ENCODE assay signal across 9 mouse cellular contexts in the genomic region with DNA sequence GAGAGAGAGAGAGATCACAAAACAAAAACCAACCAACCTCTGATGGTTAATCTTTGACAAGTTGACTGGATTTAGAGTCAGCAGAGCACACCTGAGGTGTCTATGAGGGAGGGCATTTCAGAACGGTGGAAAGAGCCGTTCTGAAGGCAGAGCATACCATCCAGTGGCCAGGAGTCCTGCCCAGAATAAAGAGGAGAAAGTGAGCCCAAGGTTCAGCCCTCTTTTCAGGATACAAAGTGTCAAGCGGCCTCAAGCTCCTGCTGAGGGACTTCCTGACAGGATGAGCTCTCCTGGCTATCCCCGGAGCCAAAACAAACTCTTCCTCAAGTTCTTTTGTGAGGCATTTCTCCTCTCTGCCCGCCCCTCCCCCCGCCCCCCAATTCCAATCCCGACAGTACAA. TPM values are rescaled to one million over a fixed set of nuclear protein-coding genes. Genes with fewer than 3 reads are reported as not detected.
DNase-seq lines count a peak whose midpoint lies in the region; ATAC-seq and TF ChIP-seq lines count a peak whose summit lies in the region.
"Had no signal": no experiment of that assay in that cellular context is flagged by ENCODE, and none has a peak within 500 bp of the region (broad histone marks: within the 10 kb centered on the region; RNA-seq: fewer than 3 reads in every experiment).

No protein-coding gene starts in this region.

- H3K27me3 ChIP-seq in ES-Bruce4 (ENCODE audit: control insufficient read depth, insufficient read depth, low read length, poor library complexity, severe bottlenecking) = no peaks in the 10 kb centered on the region
- no peaks in the 10 kb centered on the region for H3K27me3 ChIP-seq in hindbrain, embryonic 11.5 days (ENCODE audit: control insufficient read depth, insufficient read depth, low read length)
- peaks cover 23% of the 10 kb centered on the region for H3K27me3 ChIP-seq in liver, embryonic 15.5 days

- ATAC-seq in hindbrain, embryonic 11.5 days (ENCODE audit: low FRiP score) = no peak
- ATAC-seq in liver, embryonic 15.5 days (ENCODE audit: insufficient read depth) = no peak
- no peak for ATAC-seq in megakaryocyte, adult 5-6 weeks (ENCODE audit: poor library complexity, severe bottlenecking)

- no peaks in the 10 kb centered on the region for H3K36me3 ChIP-seq in ES-Bruce4 (ENCODE audit: control insufficient read depth, insufficient read depth, low read length, poor library complexity, severe bottlenecking)
- no peaks in the 10 kb centered on the region for H3K36me3 ChIP-seq in hindbrain, embryonic 11.5 days (ENCODE audit: control insufficient read depth, insufficient read depth, low read length)
- H3K36me3 ChIP-seq in liver, embryonic 15.5 days (replicated peaks) = no peaks in the 10 kb centered on the region

- H3K9me3 ChIP-seq in ES-Bruce4 (replicated peaks; ENCODE audit: control insufficient read depth, insufficient read depth, low read length, poor library complexity, severe bottlenecking) = no peaks in the 10 kb centered on the region
- H3K9me3 ChIP-seq in hindbrain, embryonic 11.5 days (ENCODE audit: control insufficient read depth, low read length) = no peaks in the 10 kb centered on the region
- H3K9me3 ChIP-seq in liver, embryonic 15.5 days (replicated peaks) = no peaks in the 10 kb centered on the region

- peak overlapping the region; percentile 32 for H3K4me2 ChIP-seq in hindbrain, embryonic 11.5 days (replicated peaks; ENCODE audit: low read depth, low read length)
- peak overlapping the region; percentile 33 for H3K4me2 ChIP-seq in liver, embryonic 15.5 days

- intact Hi-C loops in heart, postnatal 10 days (cut with DNase I) = no loop called here

- no peak for TF ChIP-seq CTCF in ES-Bruce4 (IDR thresholded peaks at IDR 0.05; ENCODE audit: low read depth, low read length)

- WGBS in hindbrain, embryonic 11.5 days = under 1% methylated on average over 7 of the region's 7 CpGs
- WGBS in liver, embryonic 15.5 days (ENCODE audit: insufficient replicate concordance) = 7% methylated on average over 7 of the region's 7 CpGs

- peaks cover 10% of the 10 kb centered on the region for H3K4me1 ChIP-seq in ES-Bruce4 (ENCODE audit: control insufficient read depth, insufficient read depth, low read length)
- H3K4me1 ChIP-seq in hindbrain, embryonic 11.5 days (replicated peaks; ENCODE audit: control insufficient read depth, insufficient read depth, low read length) = no peaks in the 10 kb centered on the region
- H3K4me1 ChIP-seq in liver, embryonic 15.5 days (replicated peaks) = no peaks in the 10 kb centered on the region

- peak overlapping the region; percentile 72 for H3K9ac ChIP-seq in ES-Bruce4 (ENCODE audit: low read depth, poor library complexity, severe bottlenecking)
- no peak overlapping the region for H3K9ac ChIP-seq in hindbrain, embryonic 11.5 days (ENCODE audit: low read depth, low read length)
- no peak overlapping the region for H3K9ac ChIP-seq in liver, embryonic 15.5 days

- peak; percentile 94 for TF ChIP-seq EP300 in ES-Bruce4 (IDR thresholded peaks at IDR 0.05; ENCODE audit: insufficient read depth, low read depth, low read length)

- TF ChIP-seq POLR2A in ES-Bruce4 (IDR thresholded peaks at IDR 0.05; ENCODE audit: insufficient read depth, low read length) = no peak

- H3K27ac ChIP-seq in ES-Bruce4 (ENCODE audit: insufficient read depth, low read length) = peak overlapping the region; percentile 92
- H3K27ac ChIP-seq in hindbrain, embryonic 11.5 days (ENCODE audit: low read depth, low read length) = no peak overlapping the region
- H3K27ac ChIP-seq in liver, embryonic 15.5 days (replicated peaks) = no peak overlapping the region

- peak overlapping the region; percentile 21 for H3K4me3 ChIP-seq in ES-Bruce4 (ENCODE audit: low read depth, low read length)
- H3K4me3 ChIP-seq in hindbrain, embryonic 11.5 days (ENCODE audit: low read depth, low read length) = peak overlapping the region; percentile 18; the same call in 1 of the 2 replicates
- peak overlapping the region; percentile 10; the same call in 1 of the 2 replicates for H3K4me3 ChIP-seq in liver, embryonic 15.5 days (replicated peaks)
- H3K4me3 ChIP-seq: myocyte had no signal

- DNase-seq in heart, adult 11 months = peak; percentile 76
- DNase-seq in heart, postnatal 10 days = no peak
- peak; percentile 22 for DNase-seq in hindbrain, embryonic 11.5 days (ENCODE audit: low spot score)
- DNase-seq in ovary, postnatal 10 days (ENCODE audit: low spot score) = no peak
- no peak for DNase-seq in cerebellum, adult 11 months

RNA-seq across cellular contexts. Expression of a gene that starts 33.5 kb away (rescaled TPM):
- 10 to 100 TPM; 40.0 to 42.5 TPM for total RNA-seq in heart, postnatal 10 days (2021)
- polyA plus RNA-seq in ES-Bruce4 (2011; ENCODE audit: insufficient read depth, insufficient read length, low read depth, missing spikeins) = 78.4 and 81.5 TPM in 2 replicates
- 37.0 and 39.0 TPM in 2 replicates for polyA plus RNA-seq in hindbrain, embryonic 11.5 days (2014; fragmentation: Nextera tagmentation; extraction: Ambion mirVana)
- 7.5 and 8.0 TPM in 2 replicates for polyA plus RNA-seq in liver, embryonic 15.5 days (2015; fragmentation: Nextera tagmentation; extraction: Ambion mirVana)
- 39.0 and 44.5 TPM in 2 replicates for total RNA-seq in megakaryocyte, adult 5-6 weeks (2015)
- 28.5 and 36.2 TPM in 2 replicates for total RNA-seq in megakaryocyte, adult 5-6 weeks (2017)

Comparison
In these comparisons a context has a peak if more than half of its experiments do, and no peak if none do; other contexts are left out.
1. DNase-seq: peak in heart, adult 11 months (single experiment) and hindbrain, embryonic 11.5 days (single experiment); none in heart, postnatal 10 days (0 of 2), ovary, postnatal 10 days (single experiment) and cerebellum, adult 11 months (single experiment).
2. Peak in every context shown above with its lines, with median percentiles within 50 percentile points of each other: H3K4me3 ChIP-seq.